Mouse (Mus musculus) limb, embryonic 14.5 days (tissue): ENCODE results near the gene Rgs12. TPM values are rescaled to one million over a fixed set of nuclear protein-coding genes. Genes with fewer than 3 reads are reported as not detected.

Source experiments
- ATAC-seq: fragments of 200-750 bp; cut with Nextera tagmentation; 2 replicates; pipeline ENCODE4 v1.8.0; 2017; ENCODE audit warnings: low read depth, moderate number of reproducible peaks, moderate TSS enrichment; ENCODE audit not compliant: low FRiP score
- DNase-seq: peaks from one replicate; pipeline ENCODE4 v3.0.0-alpha.2; 2015; ENCODE audit warnings: low spot score
- H3K27ac ChIP-seq: fragments of 300-500 bp; sonication (generic); replicated peaks from 2 replicates; pipeline ENCODE4 v1.5.1; 2014; ENCODE audit warnings: low read depth, mild to moderate bottlenecking, low read length, moderate library complexity, mixed read lengths
- H3K27me3 ChIP-seq: fragments of 300-500 bp; sonication (generic); 2 replicates; pipeline ENCODE4 v1.6.1; 2014; ENCODE audit warnings: low read length, mixed read lengths; ENCODE audit not compliant: control insufficient read depth, insufficient read depth
- H3K36me3 ChIP-seq: fragments of 300-500 bp; sonication (generic); 2 replicates; pipeline ENCODE4 v1.6.1; 2014; ENCODE audit warnings: mild to moderate bottlenecking, low read length, moderate library complexity, mixed read lengths; ENCODE audit not compliant: control insufficient read depth, insufficient read depth
- H3K4me1 ChIP-seq: fragments of 300-500 bp; sonication (generic); 2 replicates; pipeline ENCODE4 v1.6.1; 2014; ENCODE audit warnings: antibody characterized with exemption, low read length, mixed read lengths; ENCODE audit not compliant: control insufficient read depth, insufficient read depth
- H3K4me2 ChIP-seq: fragments of 300-500 bp; sonication (generic); replicated peaks from 2 replicates; pipeline ENCODE4 v1.6.1; 2014; ENCODE audit warnings: low read depth, mild to moderate bottlenecking, low read length, moderate library complexity; ENCODE audit not compliant: severe bottlenecking
- H3K4me3 ChIP-seq: fragments of 300-500 bp; sonication (generic); replicated peaks from 2 replicates; pipeline ENCODE4 v1.5.1; 2014; ENCODE audit warnings: low read length
- H3K9ac ChIP-seq: fragments of 300-500 bp; sonication (generic); 2 replicates; pipeline ENCODE4 v1.6.1; 2014; ENCODE audit warnings: mild to moderate bottlenecking, low read depth, low read length, moderate library complexity; ENCODE audit not compliant: severe bottlenecking
- H3K9me3 ChIP-seq: fragments of 300-500 bp; sonication (generic); 2 replicates; pipeline ENCODE4 v1.6.1; 2016; ENCODE audit warnings: low read length; ENCODE audit not compliant: control insufficient read depth
- POLR2A ChIP-seq: fragments of 200-500 bp; IDR thresholded peaks from 2 replicates; pipeline ENCODE4 v1.8.0; 2012; ENCODE audit warnings: inconsistent platforms, mild to moderate bottlenecking, moderate library complexity, borderline replicate concordance; ENCODE audit not compliant: insufficient read depth, insufficient read length; ENCODE audit errors: extremely low read depth
- WGBS: fragments of 180-500 bp; shearing (Covaris S2); extraction: QIAGEN DNeasy Blood & Tissue Kit; methylation state at CpG from one replicate; pipeline ENCODE4 v1.1.7; 2014; 5-methylcytosine and 5-hydroxymethylcytosine counted together
- polyA plus RNA-seq, 2 experiments: library from polyadenylated mRNA; depleted of rRNA in 1 of 2; stranded (reverse) in 1 of 2; unstranded in 1 of 2; fragments of >200 nt; fragmentation: Nextera tagmentation in 1 of 2; extraction: Ambion mirVana in 1 of 2; gene quantifications; 2 replicates each; pipeline versions ENCODE4 v1.2.1 to v1.2.3; 2012 to 2014

Gene Rgs12
- polyA plus RNA-seq, 2 experiments, result 32.6 to 40.4 TPM

- Histone ChIP-seq H3K9ac (no peak overlapping the region), H3K4me2 (no peak overlapping the region), H3K4me3 (no peak overlapping the region), H3K4me1 (no peaks in the 10 kb centered on the region), H3K9me3 (no peaks in the 10 kb centered on the region), H3K27ac (no peak overlapping the region), H3K27me3 (no peaks in the 10 kb centered on the region), H3K36me3 (peaks cover 7% of the 10 kb centered on the region; the same call in 1 of the 2 replicates)
- TF ChIP-seq POLR2A, result no peak
- ATAC-seq (peak; percentile 58; the same call in 1 of the 2 replicates), DNase-seq (peak; percentile 47)
- 11% methylated on average over 1 of the region's 1 CpGs for WGBS
These were observed 33.4 kb upstream of the Rgs12 start for GRCm38 (mm10) chr5:34915801-34916200.

GRCm38 (mm10) chr5:34917234-34917655 lies 32.0 kb upstream of the Rgs12 start:
- no peak for TF ChIP-seq POLR2A
- Histone ChIP-seq H3K36me3 (0 out of 2 replicates have a peak, but pooled peaks cover 4% of the 10 kb centered on the region), H3K4me3 (no peak overlapping the region), H3K4me1 (no peaks in the 10 kb centered on the region), H3K9me3 (no peaks in the 10 kb centered on the region), H3K9ac (no peak overlapping the region), H3K4me2 (no peak overlapping the region), H3K27me3 (no peaks in the 10 kb centered on the region), H3K27ac (no peak overlapping the region)
- 48% methylated on average over 10 of the region's 10 CpGs for WGBS
- no peak for ATAC-seq
- no peak for DNase-seq

GRCm38 (mm10) chr5:34918785-34919184 lies 30.5 kb upstream of the Rgs12 start:
- 86% methylated on average over 3 of the region's 3 CpGs for WGBS
- Histone ChIP-seq H3K9me3 (no peaks in the 10 kb centered on the region), H3K4me3 (no peak overlapping the region), H3K27ac (no peak overlapping the region), H3K4me1 (no peaks in the 10 kb centered on the region), H3K36me3 (peaks cover 9% of the 10 kb centered on the region; the same call in 1 of the 2 replicates), H3K4me2 (no peak overlapping the region), H3K27me3 (no peaks in the 10 kb centered on the region), H3K9ac (no peak overlapping the region)
- ATAC-seq (no peak), DNase-seq (no peak)
- TF ChIP-seq POLR2A, result no peak

GRCm38 (mm10) chr5:34922531-34922930 lies 26.7 kb upstream of the Rgs12 start:
- no peak for TF ChIP-seq POLR2A
- 46% methylated on average over 6 of the region's 6 CpGs for WGBS
- no peak for ATAC-seq
- no peak overlapping the region for H3K4me3 ChIP-seq
- no peaks in the 10 kb centered on the region for H3K27me3 ChIP-seq
- no peak for DNase-seq
- no peaks in the 10 kb centered on the region for H3K9me3 ChIP-seq
- H3K27ac ChIP-seq, result no peak overlapping the region
- H3K36me3 ChIP-seq, result peaks cover 12% of the 10 kb centered on the region; the same call in 1 of the 2 replicates
- H3K9ac ChIP-seq, result no peak overlapping the region
- no peak overlapping the region for H3K4me2 ChIP-seq
- H3K4me1 ChIP-seq, result no peaks in the 10 kb centered on the region

DNA sequence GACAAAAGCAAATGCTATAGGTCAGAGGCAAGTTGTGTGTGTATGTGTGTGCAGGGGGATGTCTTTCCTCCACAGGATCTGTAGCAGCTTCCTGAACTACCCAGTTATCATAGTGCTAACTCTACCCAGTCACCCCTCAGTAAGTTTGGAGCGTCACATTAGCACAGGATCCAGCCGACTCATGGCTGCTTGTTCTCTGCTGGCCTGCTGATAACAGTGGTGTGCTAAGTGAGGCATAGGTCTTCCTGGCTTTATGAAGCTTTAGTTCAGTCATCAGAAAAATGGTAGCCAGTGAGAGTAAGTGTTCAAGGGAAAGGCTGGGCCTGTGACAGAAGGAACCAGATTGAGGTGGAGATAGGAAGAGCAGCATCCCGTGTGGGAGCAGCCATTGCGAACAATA lies 25.3 kb upstream of the Rgs12 start:
- H3K9me3 ChIP-seq, result no peaks in the 10 kb centered on the region
- no peak overlapping the region for H3K9ac ChIP-seq
- no peaks in the 10 kb centered on the region for H3K27me3 ChIP-seq
- no peak overlapping the region for H3K4me2 ChIP-seq
- no peak overlapping the region for H3K27ac ChIP-seq
- ATAC-seq (no peak), DNase-seq (no peak)
- H3K36me3 ChIP-seq, result peaks cover 12% of the 10 kb centered on the region; the same call in 1 of the 2 replicates
- no peak for TF ChIP-seq POLR2A
- 97% methylated on average over 4 of the region's 4 CpGs for WGBS
- H3K4me1 ChIP-seq, result no peaks in the 10 kb centered on the region
- no peak overlapping the region for H3K4me3 ChIP-seq

GRCm38 (mm10) chr5:34924519-34924918 lies 24.7 kb upstream of the Rgs12 start:
- Histone ChIP-seq H3K36me3 (peaks cover 12% of the 10 kb centered on the region; the same call in 1 of the 2 replicates), H3K27me3 (no peaks in the 10 kb centered on the region), H3K27ac (no peak overlapping the region), H3K4me3 (no peak overlapping the region), H3K4me1 (no peaks in the 10 kb centered on the region), H3K9me3 (no peaks in the 10 kb centered on the region), H3K9ac (no peak overlapping the region), H3K4me2 (no peak overlapping the region)
- DNase-seq (no peak), ATAC-seq (no peak)
- 94% methylated on average over 6 of the region's 7 CpGs for WGBS
- no peak for TF ChIP-seq POLR2A
